Mouse (Mus musculus) liver, embryonic 15.5 days (tissue): ENCODE data around the gene Fam222a. TPM values are rescaled to one million over a fixed set of nuclear protein-coding genes. Genes with fewer than 3 reads are reported as not detected.

Source experiments
- ATAC-seq: fragments of 200-750 bp; cut with Nextera tagmentation; 2 replicates; pipeline ENCODE4 v1.8.0; 2017; ENCODE audit warnings: moderate number of reproducible peaks, mild to moderate bottlenecking, moderate library complexity; ENCODE audit not compliant: insufficient read depth
- H3K27ac ChIP-seq: fragments of 300-500 bp; sonication (generic); replicated peaks from 2 replicates; pipeline ENCODE4 v1.5.1; 2015; ENCODE audit warnings: mild to moderate bottlenecking, inconsistent platforms
- H3K27me3 ChIP-seq: fragments of 300-500 bp; sonication (generic); 2 replicates; pipeline ENCODE4 v1.6.1; 2015; ENCODE audit warnings: mild to moderate bottlenecking, inconsistent platforms
- H3K36me3 ChIP-seq: fragments of 300-500 bp; sonication (generic); replicated peaks from 2 replicates; pipeline ENCODE4 v1.6.1; 2015; ENCODE audit warnings: moderate library complexity, mild to moderate bottlenecking, inconsistent platforms
- H3K4me1 ChIP-seq: fragments of 300-500 bp; sonication (generic); replicated peaks from 2 replicates; pipeline ENCODE4 v1.6.1; 2015; ENCODE audit warnings: inconsistent platforms
- H3K4me2 ChIP-seq: fragments of 300-500 bp; sonication (generic); 2 replicates; pipeline ENCODE4 v1.6.1; 2015; ENCODE audit warnings: moderate library complexity, mild to moderate bottlenecking, inconsistent platforms
- H3K4me3 ChIP-seq: fragments of 300-500 bp; sonication (generic); replicated peaks from 2 replicates; pipeline ENCODE4 v1.5.1; 2015; ENCODE audit warnings: mild to moderate bottlenecking, inconsistent platforms
- H3K9ac ChIP-seq: fragments of 300-500 bp; sonication (generic); 2 replicates; pipeline ENCODE4 v1.6.1; 2015; ENCODE audit warnings: moderate library complexity, mild to moderate bottlenecking, inconsistent platforms
- H3K9me3 ChIP-seq: fragments of 300-500 bp; sonication (generic); replicated peaks from 2 replicates; pipeline ENCODE4 v1.6.1; 2016; ENCODE audit warnings: inconsistent platforms
- WGBS: fragments of 180-500 bp; shearing (Covaris S2); methylation state at CpG from one replicate; pipeline ENCODE4 v1.1.7; 2015; ENCODE audit warnings: mixed read lengths; ENCODE audit not compliant: insufficient replicate concordance; 5-methylcytosine and 5-hydroxymethylcytosine counted together
- polyA plus RNA-seq: library from polyadenylated mRNA; unstranded; fragments of >200 nt; fragmentation: Nextera tagmentation; extraction: Ambion mirVana; gene quantifications from 2 replicates; pipeline ENCODE4 v1.2.1, GENCODE M21; 2015

Fam222a gene
- polyA plus RNA-seq, 1 experiment from 2014 or later: 0.73 TPM

DNA sequence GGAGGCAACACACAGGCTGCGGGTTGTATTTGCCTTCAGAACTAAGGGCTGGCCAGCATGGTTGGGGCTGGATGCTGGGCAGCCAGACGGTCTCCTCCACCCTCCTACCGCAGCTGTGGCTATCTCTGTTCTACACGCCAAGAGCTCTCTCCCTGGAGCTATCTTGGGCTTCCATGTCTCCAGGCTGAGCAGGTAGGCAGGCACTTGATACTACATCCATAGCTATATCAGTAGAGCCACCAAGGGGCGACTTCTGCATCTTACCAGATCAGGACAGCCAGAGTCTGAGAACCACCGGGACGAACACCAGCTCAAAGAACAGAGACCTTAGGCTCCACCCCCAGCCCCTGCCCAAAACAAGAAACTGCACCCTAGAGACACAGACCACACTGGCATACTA, 47.0 kb downstream of the Fam222a start:
- peak; percentile 79 for ATAC-seq
- no peak overlapping the region for H3K4me3 ChIP-seq
- H3K9ac ChIP-seq: no peak overlapping the region
- 16% methylated on average over 7 of the region's 7 CpGs for WGBS
- H3K27me3 ChIP-seq: 0 out of 2 replicates have a peak, but pooled peaks cover 2% of the 10 kb centered on the region
- H3K9me3 ChIP-seq: no peaks in the 10 kb centered on the region
- no peak overlapping the region for H3K27ac ChIP-seq
- H3K36me3 ChIP-seq: 0 out of 2 replicates have a peak, but pooled peaks cover 4% of the 10 kb centered on the region
- H3K4me2 ChIP-seq: peak overlapping the region; percentile 21; the same call in 1 of the 2 replicates
- peaks cover 28% of the 10 kb centered on the region for H3K4me1 ChIP-seq

DNA sequence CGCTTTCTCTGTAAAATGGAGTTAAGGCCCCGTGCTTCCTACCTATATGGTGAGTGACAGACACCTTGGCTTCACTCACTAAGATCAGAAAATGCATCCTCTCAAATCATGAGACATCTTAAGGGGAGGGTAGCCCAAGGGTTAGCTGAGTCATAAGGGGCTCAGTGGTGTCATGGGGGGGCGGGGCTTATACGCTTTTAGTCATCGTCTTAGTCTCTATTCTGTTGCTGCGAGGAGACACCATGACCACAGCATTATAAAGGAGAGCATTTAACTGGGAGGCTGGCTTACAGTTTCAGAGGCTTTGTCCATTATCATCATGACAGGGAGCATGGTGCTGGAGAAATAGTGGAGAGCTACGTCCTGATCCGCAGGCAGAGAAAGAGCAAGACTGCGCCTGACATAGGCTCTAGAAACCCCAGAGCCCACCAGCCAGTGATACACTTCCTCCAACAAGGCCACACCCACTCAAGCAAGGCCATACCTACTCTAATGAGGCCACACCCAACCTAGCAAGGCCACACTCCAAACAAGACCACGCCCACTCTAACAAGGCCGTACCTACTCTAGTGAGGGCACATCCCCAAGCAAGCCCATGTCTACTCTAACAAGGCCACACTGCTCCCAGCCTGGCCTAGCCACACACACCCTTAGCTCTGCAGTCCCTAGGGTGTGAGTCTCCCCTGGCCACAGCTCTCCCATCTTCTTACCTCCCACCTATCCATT, 48.7 kb downstream of the Fam222a start:
- Histone ChIP-seq H3K27me3 (no peaks in the 10 kb centered on the region), H3K27ac (no peak overlapping the region), H3K36me3 (no peaks in the 10 kb centered on the region), H3K4me3 (no peak overlapping the region), H3K9me3 (no peaks in the 10 kb centered on the region), H3K4me2 (no peak overlapping the region), H3K9ac (no peak overlapping the region), H3K4me1 (peaks cover 28% of the 10 kb centered on the region)
- 62% methylated on average over 11 of the region's 11 CpGs for WGBS
- no peak for ATAC-seq

DNA sequence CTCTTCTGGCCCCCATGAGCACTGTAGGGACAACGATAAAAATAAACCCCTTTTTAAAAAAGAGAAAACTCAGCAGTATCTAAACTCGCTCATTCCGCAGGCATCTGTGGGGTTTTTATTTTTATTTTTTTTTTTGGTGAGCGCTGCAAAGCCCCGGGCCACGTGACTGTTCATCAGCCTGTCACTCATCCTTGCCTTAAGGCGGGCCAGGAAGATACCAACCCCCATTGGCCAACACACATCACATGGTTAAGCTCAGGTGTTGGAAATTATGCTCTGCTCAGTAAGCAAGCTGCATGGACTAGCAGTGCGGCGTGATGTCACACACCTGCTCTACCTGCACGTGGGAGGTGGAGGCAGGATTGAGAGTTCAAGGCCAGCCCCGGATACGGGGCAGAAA, 50.0 kb downstream of the Fam222a start:
- H3K4me1 ChIP-seq: peaks cover 28% of the 10 kb centered on the region
- no peaks in the 10 kb centered on the region for H3K9me3 ChIP-seq
- H3K4me2 ChIP-seq: no peak overlapping the region
- ATAC-seq: no peak
- H3K4me3 ChIP-seq: no peak overlapping the region
- H3K27me3 ChIP-seq: no peaks in the 10 kb centered on the region
- 66% methylated on average over 12 of the region's 12 CpGs for WGBS
- H3K36me3 ChIP-seq: no peaks in the 10 kb centered on the region
- no peak overlapping the region for H3K27ac ChIP-seq
- H3K9ac ChIP-seq: no peak overlapping the region

DNA sequence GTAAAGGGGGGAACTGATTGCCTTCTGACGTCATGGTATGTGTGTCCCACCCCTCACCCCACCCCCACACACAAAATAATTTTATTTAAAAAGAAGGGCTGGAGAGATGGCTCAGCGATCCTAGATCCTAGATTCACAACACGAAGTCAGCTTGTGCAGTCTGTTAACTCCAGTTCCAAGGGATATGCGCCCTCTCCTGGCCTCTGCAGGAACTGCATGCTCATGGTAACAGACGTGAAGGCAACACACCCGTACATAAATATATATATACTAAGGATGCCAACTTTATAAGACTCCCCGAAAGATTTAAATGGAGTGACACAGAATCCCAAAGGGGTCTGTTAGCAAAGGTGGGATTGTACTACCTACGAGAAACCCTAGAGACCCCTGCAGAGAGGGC, 51.0 kb downstream of the Fam222a start:
- Histone ChIP-seq H3K27me3 (no peaks in the 10 kb centered on the region), H3K9ac (no peak overlapping the region), H3K27ac (no peak overlapping the region), H3K4me1 (peaks cover 26% of the 10 kb centered on the region), H3K4me2 (no peak overlapping the region), H3K4me3 (no peak overlapping the region), H3K36me3 (no peaks in the 10 kb centered on the region), H3K9me3 (no peaks in the 10 kb centered on the region)
- no peak for ATAC-seq
- 14% methylated on average over 8 of the region's 8 CpGs for WGBS

DNA sequence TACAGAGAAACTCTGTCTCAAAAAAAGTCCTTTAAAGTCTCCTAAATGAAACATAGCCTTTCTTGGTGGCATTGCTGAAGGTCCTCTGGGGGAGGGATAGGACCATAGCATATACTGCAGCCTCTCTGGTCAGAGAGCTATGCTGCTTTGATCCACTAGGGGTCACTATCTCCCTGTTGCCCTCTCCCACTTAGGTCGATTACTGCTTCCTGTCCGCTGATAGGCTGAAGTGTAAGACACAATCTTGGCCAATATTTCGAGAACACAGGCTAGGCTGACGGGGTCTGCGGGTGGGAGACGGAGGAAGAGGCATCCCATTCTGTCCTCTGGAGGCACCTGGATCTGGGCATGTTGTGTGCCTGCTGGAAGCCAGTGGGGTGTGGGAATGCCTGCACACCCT, 52.5 kb downstream of the Fam222a start:
- Histone ChIP-seq H3K4me2 (no peak overlapping the region), H3K27me3 (no peaks in the 10 kb centered on the region), H3K4me3 (no peak overlapping the region), H3K27ac (no peak overlapping the region), H3K9me3 (no peaks in the 10 kb centered on the region), H3K4me1 (peaks cover 13% of the 10 kb centered on the region; the same call in 1 of the 2 replicates), H3K9ac (no peak overlapping the region), H3K36me3 (no peaks in the 10 kb centered on the region)
- no peak for ATAC-seq
- WGBS: 29% methylated on average over 6 of the region's 6 CpGs

DNA sequence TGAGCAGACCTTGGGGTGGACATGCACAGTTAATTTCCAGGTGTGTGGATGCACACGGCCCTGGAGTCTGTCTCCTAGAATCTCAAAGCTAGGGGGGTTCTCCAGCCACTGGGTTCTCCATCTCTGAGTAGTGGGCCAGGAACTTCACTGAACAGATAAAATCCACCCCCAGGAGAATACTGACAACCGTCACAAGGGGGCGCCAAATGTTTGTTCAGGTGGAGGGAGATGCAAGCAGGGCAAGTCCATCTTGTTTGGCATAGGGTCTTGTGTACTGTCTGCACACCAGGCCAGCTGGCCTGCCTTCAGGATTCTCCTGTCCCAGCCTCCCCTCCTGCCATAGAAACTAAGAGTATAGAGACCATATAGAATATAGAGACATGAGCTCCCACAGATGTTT, 57.8 kb downstream of the Fam222a start:
- 18% methylated on average over 3 of the region's 3 CpGs for whole genome bisulfite sequencing
- Histone ChIP-seq H3K36me3 (no peaks in the 10 kb centered on the region), H3K4me2 (no peak overlapping the region), H3K9me3 (no peaks in the 10 kb centered on the region), H3K27ac (no peak overlapping the region), H3K27me3 (peaks cover 2% of the 10 kb centered on the region; the same call in 1 of the 2 replicates), H3K4me1 (no peaks in the 10 kb centered on the region), H3K4me3 (no peak overlapping the region), H3K9ac (no peak overlapping the region)
- no peak for ATAC-seq

DNA sequence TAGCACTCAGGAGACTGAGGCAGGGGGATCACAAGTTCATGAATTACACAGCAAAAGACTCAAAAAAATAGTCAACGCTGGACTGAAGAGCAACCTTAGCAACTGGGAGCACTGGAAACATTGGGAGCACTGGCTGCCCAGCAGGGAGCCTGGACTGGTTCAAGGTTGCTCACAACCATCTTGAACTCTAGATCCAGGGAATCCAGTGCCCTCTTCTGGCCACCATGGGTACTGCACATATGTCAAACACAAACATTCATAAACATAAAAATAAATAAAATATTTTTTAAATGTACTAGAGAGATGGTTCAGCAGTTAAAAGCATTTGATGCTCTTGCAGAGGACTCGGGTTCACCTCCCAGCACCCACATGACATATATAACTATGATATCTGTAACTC, 63.5 kb downstream of the Fam222a start:
- Histone ChIP-seq H3K4me3 (no peak overlapping the region), H3K9ac (no peak overlapping the region), H3K4me2 (no peak overlapping the region), H3K4me1 (no peaks in the 10 kb centered on the region), H3K27me3 (peaks cover 5% of the 10 kb centered on the region; the same call in 1 of the 2 replicates), H3K27ac (no peak overlapping the region), H3K36me3 (no peaks in the 10 kb centered on the region), H3K9me3 (no peaks in the 10 kb centered on the region)
- ATAC-seq: no peak
- WGBS: 44% methylated on average over 2 of the region's 2 CpGs

DNA sequence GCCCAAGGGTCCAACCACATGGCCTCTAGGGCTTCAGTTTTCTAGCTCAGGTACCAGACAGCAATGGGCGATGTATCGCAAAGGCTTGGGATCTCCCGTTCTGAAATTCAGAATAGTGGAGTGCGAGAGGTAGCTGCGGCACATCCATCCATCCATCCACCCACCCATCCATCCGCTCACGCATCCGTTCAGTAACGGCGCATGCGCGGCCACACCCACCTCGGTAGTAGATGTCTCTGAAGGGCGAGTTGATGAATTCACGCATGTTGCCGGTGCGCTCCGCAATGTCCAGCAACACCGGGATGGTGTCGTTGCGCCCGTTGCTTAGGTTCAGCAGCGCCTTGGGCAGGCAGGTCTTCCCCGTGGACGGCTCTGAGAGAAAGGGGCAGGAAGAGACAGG, 68.3 kb downstream of the Fam222a start:
- no peak overlapping the region for H3K4me3 ChIP-seq
- H3K4me2 ChIP-seq: no peak overlapping the region
- peaks cover 8% of the 10 kb centered on the region for H3K4me1 ChIP-seq
- no peak overlapping the region for H3K9ac ChIP-seq
- peaks cover 22% of the 10 kb centered on the region for H3K27me3 ChIP-seq
- no peaks in the 10 kb centered on the region for H3K9me3 ChIP-seq
- WGBS: 73% methylated on average over 25 of the region's 25 CpGs
- ATAC-seq: no peak
- no peak overlapping the region for H3K27ac ChIP-seq
- H3K36me3 ChIP-seq: no peaks in the 10 kb centered on the region

DNA sequence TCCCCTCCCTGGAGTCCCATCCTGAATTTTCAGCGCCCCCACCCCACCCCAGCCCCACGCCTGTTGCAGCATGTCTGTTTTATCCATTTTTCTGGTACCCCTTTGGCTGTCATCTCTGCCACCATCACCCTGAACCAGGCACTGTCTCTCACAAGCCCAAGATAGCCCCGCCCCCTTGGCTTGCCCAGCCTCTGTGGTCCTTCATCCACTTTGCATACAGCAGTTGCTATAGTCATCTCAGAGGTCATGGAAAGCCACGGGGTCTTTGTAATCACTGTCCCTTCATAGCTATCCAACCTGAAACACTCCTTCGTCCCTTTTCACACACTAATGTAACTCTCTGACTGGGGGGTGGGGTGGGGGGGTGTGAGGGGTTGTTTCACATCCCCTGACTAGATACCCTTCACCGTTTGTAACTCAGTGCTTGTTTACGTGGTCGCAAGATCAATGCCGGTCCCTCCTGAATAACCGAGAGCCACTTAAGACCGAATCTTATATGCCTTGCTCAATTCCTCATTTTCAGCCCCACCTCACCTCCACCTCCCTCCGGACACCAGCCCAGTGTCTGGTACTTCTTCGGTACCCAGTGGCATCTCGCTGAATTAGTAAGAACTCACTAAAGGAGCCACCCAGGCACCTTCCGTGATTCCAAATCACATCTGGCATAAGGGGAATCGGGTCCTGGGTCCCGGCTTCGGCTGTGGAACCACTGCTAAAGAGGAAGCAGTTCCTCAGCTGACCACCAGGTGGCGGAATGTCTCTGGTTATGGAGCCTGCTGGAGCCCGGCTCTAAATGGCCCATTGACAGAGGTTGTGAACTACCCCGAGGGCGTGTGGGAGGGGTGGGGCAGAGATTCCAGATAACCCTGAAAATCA, 71.2 kb downstream of the Fam222a start:
- Histone ChIP-seq H3K36me3 (no peaks in the 10 kb centered on the region), H3K4me3 (no peak overlapping the region), H3K27ac (no peak overlapping the region), H3K27me3 (peaks cover 36% of the 10 kb centered on the region), H3K9ac (no peak overlapping the region), H3K9me3 (no peaks in the 10 kb centered on the region), H3K4me2 (no peak overlapping the region), H3K4me1 (peaks cover 8% of the 10 kb centered on the region)
- WGBS: 12% methylated on average over 22 of the region's 22 CpGs
- ATAC-seq: peak; percentile 54

DNA sequence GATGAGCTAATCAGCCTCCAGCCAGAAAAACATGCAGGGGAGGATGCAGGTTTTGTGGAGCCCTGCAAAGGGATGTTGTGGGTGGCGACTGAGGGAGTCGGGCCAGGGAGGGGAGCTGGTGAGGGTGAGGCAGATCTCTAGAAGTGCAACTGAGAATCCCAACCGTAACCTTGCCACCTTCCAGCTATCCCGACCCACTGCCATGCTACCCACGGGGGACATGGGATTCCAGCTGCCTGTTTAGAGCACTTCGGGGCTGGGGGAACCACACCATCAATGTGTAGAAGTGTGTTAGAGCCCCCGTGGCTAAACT, 71.8 kb downstream of the Fam222a start:
- Histone ChIP-seq H3K4me2 (no peak overlapping the region), H3K9me3 (no peaks in the 10 kb centered on the region), H3K4me3 (no peak overlapping the region), H3K27me3 (peaks cover 36% of the 10 kb centered on the region), H3K4me1 (peaks cover 8% of the 10 kb centered on the region), H3K9ac (no peak overlapping the region), H3K27ac (no peak overlapping the region), H3K36me3 (no peaks in the 10 kb centered on the region)
- 23% methylated on average over 7 of the region's 7 CpGs for WGBS
- ATAC-seq: 0 out of 2 replicates have a peak, but pooled peaks have one; percentile 22

DNA sequence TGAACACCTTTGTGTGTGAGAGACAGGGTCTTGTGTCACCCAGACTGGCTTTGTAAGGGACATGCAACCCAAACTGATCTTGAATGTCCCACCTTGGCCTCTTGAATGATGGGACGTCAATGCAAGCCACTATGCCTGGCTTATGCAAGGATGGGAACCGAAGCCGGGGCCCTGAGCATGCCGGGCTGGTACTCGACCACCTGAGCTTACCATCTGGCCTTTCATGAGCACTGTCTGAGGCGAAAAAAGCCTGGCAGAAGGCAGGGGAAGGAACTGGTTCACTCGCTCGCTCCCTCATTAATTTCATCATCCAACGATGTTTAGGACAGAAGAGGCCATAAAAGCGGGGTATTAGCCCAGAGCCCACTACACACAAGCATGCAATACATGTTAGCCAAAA, 73.0 kb downstream of the Fam222a start:
- no peak overlapping the region for H3K4me3 ChIP-seq
- peaks cover 36% of the 10 kb centered on the region for H3K27me3 ChIP-seq
- H3K9me3 ChIP-seq: no peaks in the 10 kb centered on the region
- no peak overlapping the region for H3K9ac ChIP-seq
- H3K36me3 ChIP-seq: no peaks in the 10 kb centered on the region
- H3K4me1 ChIP-seq: peaks cover 13% of the 10 kb centered on the region
- H3K4me2 ChIP-seq: no peak overlapping the region
- ATAC-seq: no peak
- 65% methylated on average over 10 of the region's 10 CpGs for WGBS
- H3K27ac ChIP-seq: no peak overlapping the region
